Mouse (Mus musculus) heart, embryonic 12.5 days (tissue): Measurements from ENCODE around the gene Atp2b2. TPM values are rescaled to one million over a fixed set of nuclear protein-coding genes. Genes with fewer than 3 reads are reported as not detected.

Source experiments
- ATAC-seq: fragments of 200-750 bp; cut with Nextera tagmentation; 2 replicates; pipeline ENCODE4 v1.8.0; 2017; ENCODE audit warnings: moderate TSS enrichment, moderate library complexity; ENCODE audit not compliant: insufficient number of reproducible peaks, low FRiP score
- H3K27ac ChIP-seq: fragments of 300-500 bp; sonication (generic); 2 replicates; pipeline ENCODE4 v1.5.1; 2016; ENCODE audit warnings: mild to moderate bottlenecking, moderate library complexity; ENCODE audit not compliant: poor library complexity, severe bottlenecking
- H3K27me3 ChIP-seq: fragments of 300-500 bp; sonication (generic); replicated peaks from 2 replicates; pipeline ENCODE4 v1.6.1; 2016; ENCODE audit warnings: mild to moderate bottlenecking, moderate library complexity
- H3K36me3 ChIP-seq: fragments of 300-500 bp; sonication (generic); 2 replicates; pipeline ENCODE4 v1.6.1; 2016; ENCODE audit warnings: mild to moderate bottlenecking, moderate library complexity
- H3K4me1 ChIP-seq: fragments of 300-500 bp; sonication (generic); replicated peaks from 2 replicates; pipeline ENCODE4 v1.6.1; 2016; ENCODE audit warnings: mild to moderate bottlenecking
- H3K4me2 ChIP-seq: fragments of 300-500 bp; sonication (generic); 2 replicates; pipeline ENCODE4 v1.6.1; 2016; ENCODE audit warnings: mild to moderate bottlenecking, moderate library complexity
- H3K4me3 ChIP-seq: fragments of 300-500 bp; sonication (generic); 2 replicates; pipeline ENCODE4 v1.5.1; 2016; ENCODE audit warnings: mild to moderate bottlenecking
- H3K9ac ChIP-seq: fragments of 300-500 bp; sonication (generic); 2 replicates; pipeline ENCODE4 v1.6.1; 2016; ENCODE audit warnings: mild to moderate bottlenecking, moderate library complexity
- H3K9me3 ChIP-seq: fragments of 300-500 bp; sonication (generic); replicated peaks from 2 replicates; pipeline ENCODE4 v1.6.1; 2016; ENCODE audit warnings: mild to moderate bottlenecking, moderate library complexity
- WGBS: fragments of 180-500 bp; shearing (Covaris S2); methylation state at CpG from one replicate; pipeline ENCODE4 v1.1.7; 2016; 5-methylcytosine and 5-hydroxymethylcytosine counted together
- polyA plus RNA-seq: library from polyadenylated mRNA; unstranded; fragments of >200 nt; fragmentation: Nextera tagmentation; extraction: Ambion mirVana; gene quantifications from 2 replicates; pipeline ENCODE4 v1.2.1, GENCODE M21; 2016

The Atp2b2 gene
- polyA plus RNA-seq, result 0.03 and 0.10 TPM in 2 replicates

GRCm38 (mm10) chr6:114042332-114042731 lies at the start of gene Atp2b2:
Atp2b2 (minus strand) TSS chr6:114042613.
- Histone ChIP-seq H3K9ac (peak within 1 kb of the TSS; percentile 63), H3K27me3 (peaks cover 90% of the 10 kb centered on the region), H3K27ac (no peak within 1 kb of the TSS), H3K4me1 (peaks cover 2% of the 10 kb centered on the region; the same call in 1 of the 2 replicates), H3K36me3 (no peaks in the 10 kb centered on the region), H3K9me3 (no peaks in the 10 kb centered on the region), H3K4me3 (peak within 1 kb of the TSS; percentile 58), H3K4me2 (peak within 1 kb of the TSS; percentile 96)
- no peak for ATAC-seq
- 25% methylated on average over 12 of the region's 12 CpGs for whole genome bisulfite sequencing

GRCm38 (mm10) chr6:114089626-114090025 lies 47.2 kb upstream of the Atp2b2 start:
- Histone ChIP-seq H3K27me3 (peaks cover 55% of the 10 kb centered on the region), H3K27ac (no peak overlapping the region), H3K4me3 (no peak overlapping the region), H3K9me3 (no peaks in the 10 kb centered on the region), H3K4me2 (no peak overlapping the region), H3K4me1 (no peaks in the 10 kb centered on the region), H3K9ac (no peak overlapping the region), H3K36me3 (no peaks in the 10 kb centered on the region)
- WGBS, result 17% methylated on average over 5 of the region's 5 CpGs
- ATAC-seq, result no peak

DNA sequence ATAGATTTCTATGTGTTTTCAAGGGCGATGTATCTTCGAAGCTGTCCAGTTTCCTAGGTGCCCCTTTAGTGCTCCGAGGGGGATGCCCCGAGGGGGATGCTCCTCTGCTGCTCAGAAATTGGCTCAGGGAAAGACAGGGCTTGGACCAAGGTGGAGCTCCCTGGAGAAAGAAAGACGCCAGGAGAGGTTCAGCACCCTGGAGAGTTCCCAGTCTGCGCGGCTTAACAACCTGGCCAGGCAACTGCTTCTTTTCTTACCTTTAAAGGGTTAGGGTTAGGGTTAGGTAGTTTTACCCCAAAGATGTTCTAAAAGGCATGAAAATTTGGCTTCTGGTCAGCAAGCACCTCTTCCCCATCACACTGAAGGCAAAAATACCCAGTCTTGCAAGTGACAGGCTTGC lies 44.7 kb upstream of the Atp2b2 start:
- Histone ChIP-seq H3K27ac (no peak overlapping the region), H3K4me3 (no peak overlapping the region), H3K9ac (no peak overlapping the region), H3K4me2 (no peak overlapping the region), H3K9me3 (no peaks in the 10 kb centered on the region), H3K27me3 (peaks cover 31% of the 10 kb centered on the region), H3K36me3 (no peaks in the 10 kb centered on the region), H3K4me1 (no peaks in the 10 kb centered on the region)
- WGBS, result 19% methylated on average over 7 of the region's 7 CpGs
- ATAC-seq, result no peak

DNA sequence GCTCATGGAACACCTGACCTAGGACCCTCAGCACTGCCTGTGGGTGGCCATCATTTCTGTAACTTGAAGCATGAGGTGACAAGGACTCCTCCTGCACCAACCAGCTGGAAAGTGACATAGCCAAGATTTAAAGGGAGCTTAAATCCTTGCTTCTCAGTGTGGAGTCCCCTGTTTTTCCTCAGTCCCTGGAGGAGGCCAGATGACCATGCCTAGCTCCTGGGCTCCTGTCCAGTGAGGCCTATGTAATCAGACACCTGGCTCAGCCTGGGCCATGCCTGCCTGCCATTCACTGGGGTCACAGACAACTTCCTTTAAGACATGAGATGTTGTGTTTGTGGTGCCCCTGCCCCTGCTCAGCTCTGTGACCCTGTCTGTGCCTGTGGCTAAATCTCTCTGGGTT lies 36.1 kb upstream of the Atp2b2 start:
- Histone ChIP-seq H3K36me3 (no peaks in the 10 kb centered on the region), H3K27me3 (peaks cover 21% of the 10 kb centered on the region), H3K9me3 (no peaks in the 10 kb centered on the region), H3K9ac (no peak overlapping the region), H3K4me1 (no peaks in the 10 kb centered on the region), H3K4me3 (no peak overlapping the region), H3K4me2 (no peak overlapping the region), H3K27ac (no peak overlapping the region)
- no peak for ATAC-seq

- Histone ChIP-seq H3K27ac (no peak overlapping the region), H3K36me3 (no peaks in the 10 kb centered on the region), H3K4me1 (no peaks in the 10 kb centered on the region), H3K4me3 (no peak overlapping the region), H3K9me3 (no peaks in the 10 kb centered on the region), H3K9ac (no peak overlapping the region), H3K27me3 (peaks cover 21% of the 10 kb centered on the region), H3K4me2 (no peak overlapping the region)
- 47% methylated on average over 3 of the region's 3 CpGs for WGBS
- ATAC-seq, result no peak
Measured at GRCm38 (mm10) chr6:114076560-114076959, 34.1 kb upstream of the Atp2b2 start.

GRCm38 (mm10) chr6:114076061-114076460 lies 33.6 kb upstream of the Atp2b2 start:
- WGBS, result 53% methylated on average over 5 of the region's 5 CpGs
- no peak for ATAC-seq
- no peak overlapping the region for H3K4me3 ChIP-seq
- H3K36me3 ChIP-seq, result no peaks in the 10 kb centered on the region
- H3K4me1 ChIP-seq, result no peaks in the 10 kb centered on the region
- H3K27me3 ChIP-seq, result peaks cover 21% of the 10 kb centered on the region
- H3K9ac ChIP-seq, result no peak overlapping the region
- no peaks in the 10 kb centered on the region for H3K9me3 ChIP-seq
- H3K27ac ChIP-seq, result no peak overlapping the region
- no peak overlapping the region for H3K4me2 ChIP-seq

DNA sequence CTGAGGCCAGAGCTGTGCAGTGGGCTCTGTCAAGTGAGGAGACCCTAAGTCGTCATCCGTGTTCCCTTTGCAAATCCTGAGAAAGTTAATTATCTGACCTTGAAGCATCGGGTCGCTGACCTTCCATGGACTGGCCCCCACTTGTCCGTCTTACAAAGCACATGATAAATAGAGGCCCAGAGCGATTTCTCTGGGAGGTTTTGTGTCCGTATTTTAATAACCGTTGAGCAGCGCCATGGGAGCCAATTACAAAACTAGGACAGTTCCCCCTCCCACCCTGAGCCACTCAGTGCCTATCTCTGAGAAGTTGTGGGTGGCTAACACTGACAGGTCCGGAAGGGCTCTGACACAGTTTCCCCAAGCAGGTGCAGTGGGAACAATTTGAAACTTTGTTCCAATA lies 32.5 kb upstream of the Atp2b2 start:
- 77% methylated on average over 10 of the region's 10 CpGs for WGBS

DNA sequence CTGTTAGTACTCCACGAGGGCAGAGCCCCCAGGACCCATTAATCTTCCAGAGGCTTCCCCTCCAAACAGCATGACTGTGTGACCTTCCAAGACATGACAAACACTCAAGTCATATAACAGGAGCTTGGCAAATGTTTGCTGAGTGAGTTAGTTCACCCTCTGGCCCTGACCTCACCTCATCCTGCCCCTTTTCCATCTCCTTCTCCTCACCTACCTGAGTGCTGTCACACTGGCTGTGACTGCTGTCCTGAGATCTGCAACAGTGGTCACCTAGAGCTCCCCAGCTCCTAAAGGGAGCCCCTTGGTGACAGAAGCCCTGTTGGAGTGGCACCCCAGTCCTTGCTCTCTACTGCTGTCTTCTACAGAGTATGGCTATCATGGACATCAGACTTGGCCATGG lies 31.8 kb upstream of the Atp2b2 start:
- no peak overlapping the region for H3K9ac ChIP-seq
- no peak overlapping the region for H3K27ac ChIP-seq
- peaks cover 27% of the 10 kb centered on the region for H3K27me3 ChIP-seq
- 37% methylated on average over 1 of the region's 1 CpGs for WGBS
- no peaks in the 10 kb centered on the region for H3K4me1 ChIP-seq
- no peaks in the 10 kb centered on the region for H3K9me3 ChIP-seq
- no peak overlapping the region for H3K4me3 ChIP-seq
- ATAC-seq, result no peak
- H3K36me3 ChIP-seq, result no peaks in the 10 kb centered on the region
- H3K4me2 ChIP-seq, result no peak overlapping the region

More for the DNA sequence above, 32.5 kb upstream of the Atp2b2 start:
- no peak overlapping the region for H3K9ac ChIP-seq
- no peaks in the 10 kb centered on the region for H3K9me3 ChIP-seq
- H3K27ac ChIP-seq, result no peak overlapping the region
- no peaks in the 10 kb centered on the region for H3K36me3 ChIP-seq
- ATAC-seq, result no peak
- H3K4me2 ChIP-seq, result no peak overlapping the region
- H3K4me1 ChIP-seq, result no peaks in the 10 kb centered on the region
- peaks cover 25% of the 10 kb centered on the region for H3K27me3 ChIP-seq
- no peak overlapping the region for H3K4me3 ChIP-seq

DNA sequence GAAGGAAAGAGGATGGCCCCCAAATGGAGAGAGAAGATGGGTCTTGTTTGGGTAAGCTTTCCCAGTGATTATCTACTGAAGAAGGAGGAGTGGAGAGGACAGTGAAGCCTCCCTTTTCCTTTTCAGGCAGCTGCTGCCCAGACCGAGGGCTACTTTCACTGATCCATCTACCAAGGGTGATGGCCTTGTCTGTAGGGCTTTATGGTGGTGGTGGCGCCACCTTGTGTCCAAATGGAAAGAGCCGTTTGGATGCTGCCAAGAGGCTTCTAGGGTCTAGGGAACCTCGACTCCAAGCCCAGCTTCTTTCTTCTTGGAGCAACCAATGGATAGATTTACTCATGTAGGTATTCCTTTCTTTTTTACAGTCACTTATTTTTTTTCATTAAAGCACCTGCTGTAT lies 29.2 kb upstream of the Atp2b2 start:
- 11% methylated on average over 4 of the region's 4 CpGs for WGBS
- no peak overlapping the region for H3K4me3 ChIP-seq
- peaks cover 27% of the 10 kb centered on the region for H3K27me3 ChIP-seq
- no peaks in the 10 kb centered on the region for H3K36me3 ChIP-seq
- H3K9ac ChIP-seq, result no peak overlapping the region
- H3K9me3 ChIP-seq, result no peaks in the 10 kb centered on the region
- no peaks in the 10 kb centered on the region for H3K4me1 ChIP-seq
- H3K27ac ChIP-seq, result no peak overlapping the region
- no peak overlapping the region for H3K4me2 ChIP-seq
- ATAC-seq, result no peak

GRCm38 (mm10) chr6:114063100-114063499 lies 20.7 kb upstream of the Atp2b2 start:
- no peaks in the 10 kb centered on the region for H3K36me3 ChIP-seq
- H3K4me1 ChIP-seq, result no peaks in the 10 kb centered on the region
- H3K9me3 ChIP-seq, result no peaks in the 10 kb centered on the region
- no peak overlapping the region for H3K9ac ChIP-seq
- no peak overlapping the region for H3K4me3 ChIP-seq
- WGBS, result 88% methylated on average over 2 of the region's 2 CpGs
- H3K4me2 ChIP-seq, result no peak overlapping the region
- H3K27ac ChIP-seq, result no peak overlapping the region
- H3K27me3 ChIP-seq, result peaks cover 23% of the 10 kb centered on the region; the same call in 1 of the 2 replicates
- ATAC-seq, result no peak

DNA sequence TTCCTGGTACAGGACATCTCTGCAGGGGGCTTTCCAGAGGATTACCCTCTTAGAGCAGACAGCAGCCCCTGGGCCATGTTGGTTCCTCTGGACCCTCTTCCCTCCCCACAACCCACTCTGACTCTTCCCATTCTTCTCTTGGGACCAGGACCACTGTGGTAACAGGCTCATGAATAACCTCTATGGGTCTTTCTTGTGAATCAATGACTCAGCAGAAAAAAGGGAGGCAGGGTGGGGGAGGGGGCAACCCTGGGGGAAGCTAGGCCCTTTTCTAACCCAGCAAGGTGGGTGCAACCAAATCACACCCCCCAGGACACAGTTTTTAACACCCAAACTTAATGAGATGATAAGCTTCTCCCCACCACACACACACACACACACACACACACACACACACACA lies 20.3 kb upstream of the Atp2b2 start:
- no peak for ATAC-seq
- peaks cover 28% of the 10 kb centered on the region; the same call in 1 of the 2 replicates for H3K27me3 ChIP-seq
- no peak overlapping the region for H3K27ac ChIP-seq
- H3K36me3 ChIP-seq, result no peaks in the 10 kb centered on the region
- no peaks in the 10 kb centered on the region for H3K9me3 ChIP-seq
- no peak overlapping the region for H3K4me3 ChIP-seq
- no peak overlapping the region for H3K9ac ChIP-seq
- H3K4me2 ChIP-seq, result no peak overlapping the region
- no peaks in the 10 kb centered on the region for H3K4me1 ChIP-seq

DNA sequence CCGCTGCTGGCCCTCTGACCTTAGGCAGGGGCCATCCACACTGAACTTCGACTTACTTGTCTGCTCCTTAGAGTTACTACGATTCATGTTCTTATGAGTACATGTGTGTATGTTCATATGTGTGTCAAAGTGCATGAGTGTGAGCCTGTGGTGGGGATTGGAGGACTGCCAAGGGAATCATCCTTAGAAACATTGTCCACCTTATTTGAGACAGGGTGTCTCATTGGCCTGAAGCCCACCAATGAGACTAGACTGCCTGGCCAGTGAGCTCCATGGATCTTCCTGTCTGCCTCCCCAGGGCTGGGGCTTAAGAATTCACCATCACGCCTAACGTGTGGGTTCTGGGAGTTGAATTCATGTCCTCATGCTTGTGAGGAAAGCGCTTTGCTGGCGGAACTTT lies 16.8 kb upstream of the Atp2b2 start:
- H3K27me3 ChIP-seq, result peaks cover 38% of the 10 kb centered on the region; the same call in 1 of the 2 replicates
- H3K4me2 ChIP-seq, result no peak overlapping the region
- no peaks in the 10 kb centered on the region for H3K9me3 ChIP-seq
- H3K9ac ChIP-seq, result no peak overlapping the region
- no peak overlapping the region for H3K27ac ChIP-seq
- no peaks in the 10 kb centered on the region for H3K4me1 ChIP-seq
- H3K36me3 ChIP-seq, result no peaks in the 10 kb centered on the region
- 74% methylated on average over 7 of the region's 7 CpGs for WGBS
- ATAC-seq, result no peak
- H3K4me3 ChIP-seq, result no peak overlapping the region
